Mouse (Mus musculus) spleen, embryonic (tissue): Measurements from ENCODE around the gene Ccdc146.

ENCODE experiments used
- CTCF ChIA-PET: fragments of 350-600 bp; sonication (Branson Sonifier 250); formaldehyde crosslinking; loops from one replicate; lab custom pipeline; 2022; lab: Charles Lee

Gene Ccdc146

GRCm38 (mm10) chr5:21267090-21267489 is 157.4 kb downstream of the Ccdc146 start:
- CTCF ChIA-PET = no interaction called here

- CTCF ChIA-PET = no interaction called here
Observed at GRCm38 (mm10) chr5:21265049-21265448, 159.4 kb downstream of the Ccdc146 start.

- CTCF ChIA-PET = interaction anchor here (1.6 kb wide), 1 partner anchor 376 kb away, joined by 5 read pairs; no protein-coding TSS in a partner anchor
Observed at GRCm38 (mm10) chr5:21264352-21265021, 160.0 kb downstream of the Ccdc146 start.

- CTCF ChIA-PET = interaction anchor here (1.6 kb wide), 1 partner anchor 377 kb away, joined by 5 read pairs; no protein-coding TSS in a partner anchor
Observed at GRCm38 (mm10) chr5:21263202-21264055, 161.0 kb downstream of the Ccdc146 start.

- CTCF ChIA-PET = interaction anchor here (0.6 kb wide), 1 partner anchor 382 kb away, joined by 3 read pairs; no protein-coding TSS in a partner anchor
Observed at GRCm38 (mm10) chr5:21261202-21261844, 163.2 kb downstream of the Ccdc146 start.

- CTCF ChIA-PET = no interaction called here
Observed at GRCm38 (mm10) chr5:21260746-21261145, 163.7 kb downstream of the Ccdc146 start.

- CTCF ChIA-PET = interaction anchor here (0.7 to 1.1 kb wide), 2 partner anchors 10 kb away, joined by 3 read pairs; no protein-coding TSS in a partner anchor
Observed at GRCm38 (mm10) chr5:21257806-21258205, 166.7 kb downstream of the Ccdc146 start.

GRCm38 (mm10) chr5:21257126-21257525 is 167.4 kb downstream of the Ccdc146 start:
- CTCF ChIA-PET = no interaction called here

GRCm38 (mm10) chr5:21255551-21256132 is 168.8 kb downstream of the Ccdc146 start:
- CTCF ChIA-PET = no interaction called here

- CTCF ChIA-PET = no interaction called here
Observed at GRCm38 (mm10) chr5:21254731-21255525, 169.5 kb downstream of the Ccdc146 start.

GRCm38 (mm10) chr5:21248834-21249233 is 175.6 kb downstream of the Ccdc146 start:
- CTCF ChIA-PET = no interaction called here

- CTCF ChIA-PET = interaction anchor here (0.8 to 1.1 kb wide), 2 partner anchors 10 to 101 kb away, joined by 3 read pairs; no protein-coding TSS in a partner anchor
Observed at GRCm38 (mm10) chr5:21247916-21248315, 176.6 kb downstream of the Ccdc146 start.

GRCm38 (mm10) chr5:21246794-21247193 is 177.7 kb downstream of the Ccdc146 start:
- CTCF ChIA-PET = no interaction called here

GRCm38 (mm10) chr5:21245241-21245640 is 179.2 kb downstream of the Ccdc146 start:
- CTCF ChIA-PET = no interaction called here

GRCm38 (mm10) chr5:21244575-21244974 is 179.9 kb downstream of the Ccdc146 start:
- CTCF ChIA-PET = no interaction called here
